Mouse (Mus musculus): ENCODE results near the gene Epha7.

- no peak for TF ChIP-seq CTCF (IDR thresholded peaks at IDR 0.05; ENCODE audit: low read depth)
- no peak for TF ChIP-seq EP300 (optimal IDR thresholded peaks at IDR 0.05)
Observed at GRCm38 (mm10) chr4:28881271-28882044, 68.5 kb downstream of the Epha7 start.

All from stomach, postnatal 0 days (tissue).